Mouse (Mus musculus) kidney, adult 2 months (tissue): Measurements from ENCODE around the gene Rptor.

Source experiments
- CTCF ChIP-seq: fragments of 200-500 bp; conservative IDR thresholded peaks from 2 replicates; pipeline ENCODE4 v1.5.1; 2011; ENCODE audit warnings: low read depth, mild to moderate bottlenecking, control low read depth, low read length, moderate library complexity, mixed read lengths; ENCODE audit not compliant: insufficient read depth, insufficient read length
- POLR2A ChIP-seq: fragments of 200-500 bp; IDR thresholded peaks from one replicate; pipeline ENCODE4 v1.6.1; 2011; ENCODE audit warnings: low read depth, low read length, control low read depth

DNA sequence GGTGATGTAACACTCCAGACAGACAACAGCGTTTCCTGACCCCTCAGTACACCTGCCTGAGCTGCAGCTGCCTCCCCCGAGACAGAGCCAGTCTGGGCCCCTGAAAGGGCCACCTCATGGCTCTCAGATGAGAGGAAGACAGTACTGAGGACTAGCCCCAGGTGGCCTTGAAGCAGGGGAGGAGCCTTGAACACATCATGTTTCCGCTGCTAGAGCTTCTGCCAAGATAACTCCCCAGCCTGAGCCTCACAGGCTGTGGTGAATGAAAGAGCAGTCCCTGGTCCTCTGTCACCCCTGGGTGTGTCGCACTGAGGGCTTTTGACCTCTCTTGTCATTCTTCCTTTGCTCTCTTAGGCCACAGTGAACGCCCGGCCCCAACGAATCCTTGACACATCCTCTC lies 268.4 kb downstream of the Rptor start:
- TF ChIP-seq CTCF (no peak), POLR2A (no peak)
